Mouse (Mus musculus) retina, embryonic 14.5 days (tissue): Measurements from ENCODE around the gene Gm11172.
"Not testable (repeated sequence)": the region's sequence is repeated elsewhere in the genome, so short reads cannot be mapped to it uniquely, and the experiment has no call there.

Experiments used
- DNase-seq: peaks from one replicate; pipeline ENCODE4 v3.0.0-alpha.2; 2015; ENCODE audit warnings: low spot score

The Gm11172 gene

DNA sequence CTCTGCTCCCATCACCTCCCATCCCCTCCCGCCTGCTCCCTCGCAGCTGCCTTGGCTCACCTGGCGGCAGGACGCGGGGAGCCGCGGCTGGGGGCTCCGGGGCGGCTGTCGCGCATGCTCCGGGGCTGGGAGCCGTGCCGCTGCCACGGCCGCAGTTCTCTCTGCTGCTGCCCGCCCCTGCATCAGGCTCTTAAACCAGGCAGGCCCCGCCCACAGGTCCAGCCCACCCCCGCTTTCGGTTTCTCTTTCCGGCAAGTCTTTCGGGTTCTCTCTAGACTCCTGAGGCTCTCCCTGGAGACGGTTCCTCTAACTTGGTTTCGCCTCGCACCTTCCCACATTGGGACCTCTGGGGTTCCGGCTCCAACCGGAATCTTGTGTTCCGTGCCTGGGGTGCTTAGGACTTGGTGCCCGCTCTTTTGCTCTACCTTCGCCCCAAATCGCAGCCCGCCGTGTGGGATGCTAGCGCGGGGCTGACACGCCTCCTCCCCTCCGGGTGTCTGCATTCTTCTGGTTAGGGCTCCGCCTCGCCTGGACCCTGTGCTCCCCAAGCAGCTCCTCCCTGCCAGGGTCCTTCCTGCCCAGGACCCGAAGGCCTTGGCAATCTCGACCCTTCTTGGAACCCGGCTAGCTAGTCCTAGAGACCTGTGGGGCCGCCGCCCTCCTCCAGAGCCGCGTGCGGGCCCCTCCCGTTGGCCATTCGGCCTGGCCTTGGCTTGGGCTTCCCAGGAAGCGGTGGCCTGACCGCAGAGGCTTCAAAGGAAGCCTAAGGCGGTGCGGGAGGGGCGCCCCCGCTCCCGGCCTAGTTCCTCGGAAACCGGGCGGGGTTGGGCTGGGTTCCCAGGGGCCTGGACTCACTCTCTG, 27.1 kb upstream of the Gm11172 start, which contains the start of gene Socs1:
Gene Socs1 (minus strand): TSS at position 166 of the 861 bp plus-strand sequence.
- DNase-seq, result peak; percentile 86

DNA sequence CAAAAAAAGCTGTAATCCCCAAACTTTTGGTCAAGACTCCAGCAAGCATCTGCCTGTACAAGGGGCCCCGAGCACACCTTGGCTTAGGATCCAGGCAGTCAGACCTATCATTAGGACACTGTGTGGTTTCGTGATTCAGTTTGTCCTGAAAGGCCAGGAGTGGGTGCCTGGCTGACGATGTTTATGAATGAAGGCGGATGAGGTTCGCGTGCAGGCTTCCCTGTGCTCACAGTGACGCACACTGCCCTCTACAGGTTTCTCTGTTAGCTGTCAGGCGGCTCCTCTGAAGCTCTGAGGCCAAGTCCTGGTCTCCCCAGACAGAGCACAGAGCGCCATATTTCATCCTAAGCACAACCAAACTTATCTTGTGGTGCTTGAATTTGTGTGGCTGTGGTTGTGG, 26.4 kb upstream of the Gm11172 start:
- peak; percentile 95 for DNase-seq

DNA sequence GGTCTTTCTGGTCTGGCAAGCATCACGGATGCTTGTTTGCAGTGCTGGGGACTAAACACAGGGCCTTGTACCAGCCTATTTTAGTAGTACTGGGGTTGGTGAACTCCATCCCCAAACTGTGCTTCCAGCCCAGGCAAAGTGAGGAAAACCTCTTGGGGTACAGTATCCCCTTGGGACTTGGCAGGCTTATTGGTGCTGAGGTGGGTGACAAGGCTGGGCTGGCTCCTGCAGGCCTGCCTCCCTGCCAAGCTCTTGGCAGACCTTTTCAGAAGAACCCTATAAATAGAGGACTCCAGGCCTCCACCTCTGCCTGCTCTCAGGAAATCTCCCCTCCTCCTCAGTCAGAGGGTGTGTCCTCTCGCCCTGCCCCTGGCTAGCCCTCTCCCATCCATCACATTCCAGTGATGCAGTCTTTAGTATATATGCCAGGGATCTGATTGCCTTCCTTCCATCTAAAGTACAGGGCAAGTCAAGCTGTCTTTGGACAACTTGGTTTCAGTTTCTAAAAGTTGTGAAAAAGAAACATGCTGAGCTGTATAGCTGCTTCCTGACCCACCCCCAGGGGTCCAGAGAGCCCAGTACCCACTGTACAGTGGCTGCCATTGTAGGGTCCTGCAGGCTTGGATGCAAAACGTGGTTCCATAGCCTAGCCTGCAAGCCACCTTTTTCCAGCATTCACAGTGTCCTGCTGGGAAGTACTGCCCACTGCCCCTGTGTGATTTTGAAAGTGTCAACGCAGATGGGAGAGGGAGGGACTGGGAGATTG, 25.8 kb upstream of the Gm11172 start:
- DNase-seq, result no peak

DNA sequence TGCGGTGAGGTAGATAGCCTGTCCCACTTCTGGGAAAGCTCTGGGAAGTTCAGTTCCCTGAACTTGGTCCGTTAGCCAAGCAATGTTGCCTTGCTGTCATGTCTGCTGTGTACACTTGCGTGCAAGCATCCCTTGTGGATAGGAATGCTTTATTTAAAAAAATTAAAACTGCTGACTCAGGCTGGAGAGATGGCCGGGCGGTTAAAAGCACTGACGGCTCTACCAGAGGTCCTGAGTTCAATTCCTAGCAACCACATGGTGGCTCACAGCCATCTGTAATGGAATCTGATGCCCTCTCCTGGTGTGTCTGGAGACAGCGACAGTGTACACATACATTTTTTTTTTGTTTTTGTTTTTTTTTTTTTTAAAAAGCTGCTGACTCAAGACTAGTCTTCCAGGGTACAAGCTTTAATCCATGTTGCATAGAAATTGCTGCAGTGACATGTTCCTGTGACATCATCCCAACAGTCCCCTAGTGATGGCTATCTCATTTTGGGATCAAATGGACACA, 25.1 kb upstream of the Gm11172 start:
- DNase-seq, result no peak

DNA sequence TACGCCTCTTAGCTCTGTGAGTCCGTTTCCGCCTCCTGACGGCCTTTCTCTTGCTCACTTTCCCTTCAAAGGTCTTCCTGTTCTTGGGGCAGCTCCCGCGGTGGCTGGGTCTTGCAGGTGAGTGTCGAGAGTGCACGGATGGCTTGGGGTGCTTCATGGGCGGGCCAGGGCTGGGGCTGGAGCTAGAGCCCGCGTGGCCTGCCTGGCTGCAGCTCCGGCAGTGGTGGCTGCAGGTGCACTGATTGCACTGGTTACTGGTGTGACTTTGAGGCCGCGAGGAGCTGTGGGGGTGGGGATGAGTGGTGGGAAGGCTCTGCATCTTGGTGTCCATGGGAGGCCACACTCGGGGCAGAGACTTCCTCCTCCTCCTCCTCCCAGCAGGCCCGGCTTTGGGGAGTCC, 24.4 kb upstream of the Gm11172 start, which contains the start of gene Tnp2:
Gene Tnp2 (minus strand): TSS at position 390 of the 400 bp plus-strand sequence.
- no peak for DNase-seq

DNA sequence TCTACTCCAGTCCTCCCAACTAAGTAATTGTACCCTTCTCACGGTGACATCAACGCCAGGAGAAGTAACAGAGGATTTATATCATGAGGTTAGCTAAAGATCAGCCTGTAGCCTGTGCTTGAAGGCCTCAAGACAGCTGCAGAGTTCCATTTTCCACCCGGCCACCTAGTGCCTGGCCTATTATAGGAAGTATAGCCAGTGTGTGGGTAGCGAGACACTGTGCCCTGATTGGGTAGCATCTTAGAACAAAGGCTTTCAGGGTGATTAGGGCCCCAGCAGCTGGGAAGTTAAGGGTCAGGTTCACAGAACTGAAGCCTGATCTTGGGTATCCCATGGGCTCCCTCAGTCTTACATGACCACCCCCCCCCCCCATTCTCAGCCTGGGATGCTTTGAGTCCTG, 23.8 kb upstream of the Gm11172 start:
- DNase-seq, result peak; percentile 38

DNA sequence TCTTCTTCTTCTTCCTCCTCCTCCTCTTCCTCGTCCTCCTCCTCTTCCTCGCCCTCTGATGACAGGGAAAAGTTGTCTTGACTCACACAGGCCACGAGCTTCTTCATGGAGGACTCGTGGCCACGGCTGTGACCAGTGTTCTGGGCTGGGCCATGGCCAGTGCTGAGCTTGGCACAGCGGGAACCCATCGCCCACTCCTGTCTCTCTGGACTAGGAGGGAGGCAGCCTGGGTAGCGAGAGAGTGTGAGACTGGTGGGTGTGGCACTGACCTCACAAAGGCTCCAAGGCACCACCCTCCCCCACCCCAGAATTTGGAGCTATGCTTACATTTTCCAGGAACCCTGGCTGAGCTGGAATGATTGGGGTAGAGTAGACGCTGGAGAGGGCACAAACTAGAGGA, 22.0 kb upstream of the Gm11172 start, which contains the start of gene Prm3:
Gene Prm3 (minus strand): TSS at position 213 of the 400 bp plus-strand sequence.
- no peak for DNase-seq

DNA sequence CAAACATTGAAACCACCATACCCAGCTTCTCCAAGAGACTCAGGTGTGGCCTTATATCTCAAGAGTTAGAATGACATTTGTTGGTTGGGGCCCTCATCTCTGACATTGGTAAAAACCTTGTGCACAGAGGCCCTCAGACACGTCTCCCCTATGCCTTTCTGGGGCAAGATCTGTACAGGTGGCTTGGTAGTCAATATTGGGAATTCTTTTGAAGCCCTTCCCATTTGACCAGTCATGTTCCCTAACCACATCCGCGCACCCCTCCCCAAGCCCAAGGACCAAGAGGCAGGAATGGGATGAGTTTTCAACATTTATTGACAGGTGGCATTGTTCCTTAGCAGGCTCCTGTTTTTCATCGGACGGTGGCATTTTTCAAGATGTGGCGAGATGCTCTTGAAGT, 16.7 kb upstream of the Gm11172 start, which contains the start of gene Prm2:
Gene Prm2 (minus strand): TSS at position 101 of the 400 bp plus-strand sequence.
- DNase-seq, result no peak

DNA sequence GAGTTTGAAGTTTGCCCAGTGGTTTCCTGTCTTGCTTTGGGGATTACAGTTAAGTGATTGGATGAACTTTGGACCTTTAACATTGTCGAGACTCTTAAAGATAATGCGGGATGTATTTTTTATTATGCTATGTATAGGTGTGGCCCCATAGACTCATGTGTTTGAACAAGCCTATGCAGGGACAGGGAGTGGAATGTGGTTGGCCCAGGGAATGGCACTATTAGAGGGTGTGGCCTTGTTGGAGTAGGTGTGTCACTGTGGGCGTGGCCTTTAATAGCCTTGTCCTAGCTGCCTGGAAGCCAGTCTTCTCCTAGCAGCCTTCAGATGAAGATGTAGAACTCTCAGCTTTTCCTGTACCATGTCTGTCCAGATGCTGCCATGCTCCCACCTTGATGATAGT, 10.3 kb upstream of the Gm11172 start:
- DNase-seq, result not testable (repeated sequence)

DNA sequence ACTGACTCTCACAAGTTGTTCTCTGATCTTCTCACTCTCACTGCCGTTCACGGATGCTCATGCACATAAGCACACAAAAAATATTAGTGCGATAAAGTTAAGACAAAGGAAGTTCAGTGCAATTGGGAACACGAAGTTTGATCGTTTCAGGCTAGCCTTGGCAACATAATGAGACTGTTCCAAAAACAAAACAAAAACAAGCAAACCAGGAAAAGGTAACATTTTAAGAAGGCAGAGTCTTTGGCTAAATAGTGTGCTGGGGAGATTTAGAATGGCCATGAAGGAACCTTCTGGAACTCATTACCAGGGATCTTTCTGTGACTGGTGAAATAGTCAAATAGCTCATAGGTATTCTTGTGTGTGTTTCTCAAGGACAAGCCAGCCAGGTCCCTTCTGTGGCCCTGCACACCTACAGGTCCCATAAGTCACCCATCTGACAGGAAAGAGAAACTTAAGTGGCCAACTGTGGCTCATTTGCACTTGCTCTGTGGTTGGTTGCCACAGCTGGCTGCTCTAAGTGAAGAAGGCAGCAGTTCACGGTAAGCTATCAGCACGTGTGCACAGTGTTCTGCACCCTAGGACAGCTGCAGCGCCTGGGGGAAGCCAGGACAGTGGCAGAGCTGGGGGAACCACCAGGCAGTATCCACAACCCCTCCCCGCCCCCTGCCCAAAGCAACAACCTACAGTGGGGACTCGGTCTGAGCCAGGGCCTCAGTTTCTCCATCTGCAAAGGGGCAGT, 6.8 kb upstream of the Gm11172 start, which contains the start of gene Prm1:
Gene Prm1 (minus strand): TSS at position 51 of the 739 bp plus-strand sequence.
- DNase-seq, result no peak

DNA sequence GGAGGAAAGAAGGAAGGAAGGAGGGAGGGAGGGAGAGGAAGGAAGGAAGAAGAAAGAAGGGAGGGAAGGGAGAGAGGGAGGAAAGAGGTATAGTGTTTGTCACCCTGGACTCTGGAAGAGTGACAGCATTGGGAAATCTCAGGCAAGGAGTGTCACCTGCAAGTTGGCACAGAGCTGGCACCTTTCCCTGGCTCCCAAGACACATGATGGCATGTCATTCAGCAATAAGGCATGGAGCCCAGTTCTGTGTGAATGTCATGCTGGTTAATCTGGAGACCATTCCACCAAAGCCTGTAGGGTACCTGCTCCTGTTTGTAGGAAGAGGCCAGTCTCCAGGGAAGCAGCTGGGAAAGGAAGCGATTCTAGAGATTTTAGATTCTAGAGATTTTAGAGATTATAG, 2.3 kb upstream of the Gm11172 start:
- no peak for DNase-seq

DNA sequence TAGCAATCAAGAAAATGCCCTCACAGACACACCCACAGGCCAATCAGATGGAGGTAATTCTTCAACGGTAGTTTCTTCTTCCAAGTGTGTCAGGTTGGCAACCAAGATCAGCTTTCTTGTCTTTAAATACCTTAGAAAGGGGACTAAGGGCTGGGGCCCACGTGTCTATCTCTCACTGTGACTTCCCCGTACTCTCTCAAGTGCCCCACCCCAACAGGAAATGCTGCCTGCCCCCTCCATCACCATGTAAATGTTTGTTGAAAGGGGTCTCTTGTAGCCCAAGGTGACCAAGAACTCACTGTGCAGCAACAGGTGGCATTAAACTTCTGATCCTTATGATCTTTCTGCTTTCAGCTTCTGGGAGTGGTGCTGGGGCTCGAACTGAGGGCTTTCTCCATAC, 1.0 kb downstream of the Gm11172 start:
- DNase-seq, result no peak

DNA sequence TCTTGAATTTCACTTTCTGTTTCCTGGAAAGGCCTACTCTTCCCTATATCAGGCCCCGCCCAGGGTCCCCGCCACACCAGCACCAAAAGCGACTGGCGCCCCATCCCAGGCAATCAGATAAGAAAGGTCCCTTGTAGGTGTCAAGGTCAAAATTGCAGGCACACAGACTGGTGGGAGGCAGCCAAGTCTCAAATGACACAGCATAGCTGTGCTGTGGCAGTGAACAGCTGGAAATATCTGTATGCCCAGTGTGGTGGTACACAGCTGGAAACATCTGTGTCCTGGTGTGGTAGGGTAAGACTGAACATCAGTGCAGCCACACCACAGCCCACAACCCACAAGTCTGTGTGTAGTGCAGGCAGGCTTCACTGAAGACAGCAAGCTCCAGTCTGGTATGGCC, 2.1 kb downstream of the Gm11172 start:
- DNase-seq, result no peak

DNA sequence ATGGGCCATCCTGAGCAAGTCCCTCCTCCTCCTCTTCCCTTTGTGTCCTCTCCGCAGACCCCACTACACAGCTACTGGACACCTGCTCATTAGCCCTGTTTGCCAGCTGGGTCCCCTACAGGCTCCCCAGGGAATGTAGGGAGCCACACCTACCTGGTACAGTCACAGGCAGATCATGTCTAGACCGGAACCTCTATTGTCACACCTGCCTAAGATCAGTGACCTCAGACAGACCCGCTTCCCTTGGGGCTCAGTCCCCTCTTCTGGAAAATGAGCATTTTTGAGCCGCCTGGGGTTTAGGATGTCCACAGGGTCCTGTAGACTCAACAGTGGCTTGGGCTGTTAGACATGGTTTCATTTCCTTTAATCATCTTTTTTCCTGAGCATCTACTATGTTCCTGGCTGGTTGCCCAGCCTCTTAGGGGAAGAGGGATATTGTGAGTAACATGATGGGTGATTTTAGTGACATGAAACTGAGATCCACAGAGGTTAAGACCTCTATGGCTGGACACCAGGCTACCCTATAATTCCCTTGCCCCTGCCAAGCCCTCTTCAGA, 5.9 kb downstream of the Gm11172 start:
- DNase-seq, result no peak

DNA sequence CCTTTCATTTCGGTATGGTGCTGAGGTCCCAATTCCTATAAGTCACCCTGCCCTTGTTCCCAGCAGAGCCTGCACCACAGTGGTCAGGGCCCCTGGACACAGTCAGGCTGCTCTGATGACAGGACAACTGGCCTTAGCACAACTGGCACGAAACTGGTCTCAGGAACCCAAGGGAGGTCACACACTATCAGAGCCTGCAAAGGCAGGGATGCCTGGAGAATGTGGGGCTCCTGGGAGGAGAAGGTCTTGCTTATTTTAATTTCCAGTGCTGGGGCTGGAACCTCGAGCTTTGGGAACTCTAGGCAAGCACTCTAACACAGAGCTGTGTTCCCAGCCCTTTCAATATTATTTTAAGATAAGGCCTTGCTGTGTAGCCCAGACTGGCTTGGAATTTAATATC, 7.3 kb downstream of the Gm11172 start:
- no peak for DNase-seq

DNA sequence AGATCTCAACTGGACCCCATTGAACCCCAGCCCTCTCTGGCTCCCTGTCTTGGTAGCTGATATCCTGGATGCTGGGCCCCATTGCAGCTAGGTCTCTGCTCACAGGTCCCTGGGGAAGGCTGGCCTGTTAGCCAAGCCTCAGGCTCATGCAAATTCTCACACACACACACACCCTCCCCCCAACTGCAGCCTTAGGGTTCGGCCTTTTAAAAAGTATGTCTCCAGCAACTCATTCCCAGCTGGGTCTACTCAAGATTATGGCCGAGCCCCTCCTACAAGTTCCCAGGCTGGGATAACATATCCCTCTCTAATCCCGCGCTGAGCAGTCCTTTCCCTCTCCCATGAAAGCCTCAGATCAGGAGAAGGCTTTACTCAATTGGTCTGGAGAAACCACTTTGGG, 8.7 kb downstream of the Gm11172 start:
- no peak for DNase-seq

DNA sequence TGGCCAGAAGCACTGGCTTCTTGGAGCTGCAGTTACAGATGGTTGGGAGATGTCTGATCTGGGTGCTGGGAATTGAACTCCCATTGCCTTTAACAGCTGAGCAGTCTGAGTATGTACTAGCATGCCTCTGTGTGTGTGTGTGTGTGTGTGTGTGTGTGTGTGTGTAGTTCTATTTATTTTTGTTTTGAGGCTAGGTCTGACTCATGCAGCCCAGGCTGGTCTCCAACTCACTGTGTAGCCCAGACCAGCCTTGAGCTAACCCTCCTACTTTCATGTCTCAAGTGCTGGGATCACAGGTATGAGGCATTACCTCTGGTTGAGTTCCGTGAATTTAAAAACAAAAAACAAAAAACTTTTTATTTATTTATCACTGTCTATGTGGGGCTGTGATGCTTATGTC, 11.8 kb downstream of the Gm11172 start:
- DNase-seq, result no peak

DNA sequence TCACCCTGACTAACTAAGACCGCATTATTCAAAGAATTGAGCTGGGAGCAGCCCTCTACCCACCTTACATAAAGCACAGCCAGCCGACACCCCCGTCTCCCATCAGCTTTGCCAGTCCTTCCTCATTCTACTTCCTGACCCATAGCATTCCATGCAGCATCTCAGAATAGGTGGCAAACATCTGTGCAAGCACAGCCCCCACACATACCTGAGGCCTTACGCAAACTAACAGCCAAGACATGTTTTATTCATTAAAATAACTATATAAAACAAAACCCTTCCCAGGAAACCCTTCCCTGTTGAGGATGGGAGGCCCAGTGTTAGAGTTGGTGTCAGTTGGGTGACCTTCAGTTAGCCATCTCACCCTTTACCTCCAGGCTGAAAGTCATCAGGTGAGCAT, 13.1 kb downstream of the Gm11172 start:
- no peak for DNase-seq

DNA sequence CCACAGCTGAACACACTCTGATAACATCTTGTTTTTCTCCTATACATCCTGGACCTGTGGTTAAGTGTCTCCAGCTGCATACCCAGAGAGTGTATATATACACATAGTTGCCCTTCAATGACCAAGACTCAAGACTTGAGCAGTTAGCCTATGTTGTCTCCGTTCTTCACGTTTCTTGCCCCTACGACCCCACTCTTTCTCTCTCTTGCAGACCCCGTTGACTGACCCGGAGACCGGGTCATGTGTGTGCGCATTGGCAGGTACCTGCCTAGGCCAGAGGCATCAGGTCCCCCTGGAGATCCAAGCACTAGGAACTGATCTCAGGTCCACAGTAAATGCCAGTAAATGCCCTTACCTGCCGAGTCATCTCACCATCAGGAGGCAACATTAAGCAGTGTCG, 14.6 kb downstream of the Gm11172 start:
- DNase-seq, result no peak

DNA sequence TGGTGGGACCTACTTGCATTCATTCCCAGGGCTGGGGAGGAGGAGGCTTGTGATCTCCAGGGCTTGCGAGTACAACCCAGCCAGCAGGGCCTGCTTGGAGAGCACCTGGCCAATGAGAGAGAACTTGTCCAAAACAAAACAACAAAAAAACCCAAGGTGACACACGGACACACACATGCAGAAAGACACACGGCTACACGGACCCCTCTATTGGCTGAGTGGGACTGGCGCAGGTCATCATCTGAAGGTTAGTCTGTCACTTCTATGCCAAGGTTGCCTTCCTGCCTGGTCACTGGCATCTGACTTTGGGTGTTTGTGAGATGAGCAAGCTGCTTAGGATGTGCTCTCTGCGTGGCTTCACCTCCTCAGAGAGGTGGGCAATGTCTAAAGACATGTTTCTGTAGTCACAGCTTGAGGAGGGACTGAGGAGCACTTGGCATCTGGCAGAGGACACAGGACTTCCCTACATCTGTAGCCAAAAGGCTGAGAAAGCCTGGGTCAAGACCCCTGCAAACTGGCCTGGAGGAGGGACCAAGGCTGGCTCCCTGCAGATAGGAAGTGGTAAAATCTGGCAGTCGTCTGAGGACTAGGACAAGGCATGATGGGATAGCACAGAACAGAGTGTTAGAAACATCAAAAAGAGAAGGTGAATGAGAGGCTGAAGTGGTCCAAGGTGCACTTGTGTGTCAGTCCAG, 15.2 kb downstream of the Gm11172 start:
- DNase-seq, result no peak

DNA sequence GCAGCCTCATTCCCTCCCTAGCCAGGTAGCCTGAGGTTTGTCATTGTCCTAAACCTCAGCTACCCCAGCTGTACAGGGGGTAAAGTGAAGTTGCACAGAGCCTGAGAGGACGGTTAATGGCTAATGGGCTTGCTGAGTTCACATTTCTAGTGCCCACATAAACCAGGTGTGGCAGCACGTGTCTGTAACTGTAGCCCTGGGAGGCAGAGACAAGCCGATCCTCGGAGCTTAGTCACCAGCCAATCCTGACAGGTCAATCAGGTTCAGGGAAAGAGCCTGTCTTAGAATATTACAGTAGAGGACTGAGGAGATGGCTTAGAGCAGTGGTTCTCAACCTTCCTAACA, 15.7 kb downstream of the Gm11172 start:
- DNase-seq, result no peak
